Mouse (Mus musculus): ENCODE results near the gene Slit3. TPM values are rescaled to one million over a fixed set of nuclear protein-coding genes. Genes with fewer than 3 reads are reported as not detected.

Gene Slit3
- total and polyA plus RNA-seq, 2 experiments, result 0.09 to 0.12 TPM

GRCm38 (mm10) chr11:35345696-35346480 lies 224.9 kb downstream of the Slit3 start:
- Histone ChIP-seq H3K4me3 (ENCODE audit: insufficient read depth, low read depth, low read length) (no peak overlapping the region), H3K4me1 (ENCODE audit: control insufficient read depth, insufficient read depth, low read length) (no peaks in the 10 kb centered on the region), H3K9ac (ENCODE audit: low read depth, low read length) (no peak overlapping the region), H3K27ac (replicated peaks; ENCODE audit: insufficient read depth, low read depth, low read length) (no peak overlapping the region), H3K36me3 (ENCODE audit: control insufficient read depth, insufficient read depth, low read length) (no peaks in the 10 kb centered on the region), H3K27me3 (ENCODE audit: control insufficient read depth, insufficient read depth, low read length) (no peaks in the 10 kb centered on the region), H3K79me2 (ENCODE audit: control insufficient read depth, insufficient read depth, low read length) (no peaks in the 10 kb centered on the region)
- WGBS, result 79% methylated on average over 13 of the region's 13 CpGs
- DNase-seq (ENCODE audit: extremely low read depth, low read depth, low spot score), result no peak
- TF ChIP-seq POLR2A (IDR thresholded peaks at IDR 0.05; ENCODE audit: extremely low read depth, insufficient read depth, low read length) (no peak), CTCF (IDR thresholded peaks at IDR 0.05; ENCODE audit: low read depth, low read length) (no peak)

DNA sequence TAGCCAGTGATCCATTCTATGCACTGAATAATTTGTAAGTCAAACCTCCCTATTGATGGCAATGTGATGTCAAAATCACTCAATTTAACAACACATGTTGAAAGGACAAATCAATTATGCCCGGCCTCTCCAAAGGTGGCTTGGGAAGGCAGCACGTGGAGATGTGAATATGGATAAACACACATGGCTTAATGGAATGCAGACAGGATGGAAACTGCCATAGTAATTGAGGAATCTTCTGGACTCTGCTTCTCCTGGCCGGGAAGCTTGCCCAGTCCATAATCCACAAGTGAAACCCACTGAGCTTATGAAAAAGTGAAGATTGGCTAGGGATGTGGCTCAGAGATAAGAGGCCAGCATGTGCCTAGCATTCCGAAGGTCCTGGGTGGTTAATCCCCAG lies 227.1 kb downstream of the Slit3 start:
- 53% methylated on average over 4 of the region's 4 CpGs for WGBS
- H3K27ac ChIP-seq (replicated peaks; ENCODE audit: insufficient read depth, low read depth, low read length), result no peak overlapping the region
- H3K79me2 ChIP-seq (ENCODE audit: control insufficient read depth, insufficient read depth, low read length), result no peaks in the 10 kb centered on the region
- H3K4me1 ChIP-seq (ENCODE audit: control insufficient read depth, insufficient read depth, low read length), result no peaks in the 10 kb centered on the region
- no peak overlapping the region for H3K4me3 ChIP-seq (ENCODE audit: insufficient read depth, low read depth, low read length)
- H3K9ac ChIP-seq (ENCODE audit: low read depth, low read length), result no peak overlapping the region
- DNase-seq (ENCODE audit: extremely low read depth, low read depth, low spot score), result no peak
- H3K27me3 ChIP-seq (ENCODE audit: control insufficient read depth, insufficient read depth, low read length), result no peaks in the 10 kb centered on the region
- TF ChIP-seq POLR2A (IDR thresholded peaks at IDR 0.05; ENCODE audit: extremely low read depth, insufficient read depth, low read length) (no peak), CTCF (IDR thresholded peaks at IDR 0.05; ENCODE audit: low read depth, low read length) (no peak)
- H3K36me3 ChIP-seq (ENCODE audit: control insufficient read depth, insufficient read depth, low read length), result no peaks in the 10 kb centered on the region

- 60% methylated on average over 4 of the region's 4 CpGs for WGBS
- H3K79me2 ChIP-seq (ENCODE audit: control insufficient read depth, insufficient read depth, low read length), result no peaks in the 10 kb centered on the region
- TF ChIP-seq POLR2A (IDR thresholded peaks at IDR 0.05; ENCODE audit: extremely low read depth, insufficient read depth, low read length) (no peak), CTCF (IDR thresholded peaks at IDR 0.05; ENCODE audit: low read depth, low read length) (no peak)
Measured at GRCm38 (mm10) chr11:35350968-35351367, 229.9 kb downstream of the Slit3 start.

DNA sequence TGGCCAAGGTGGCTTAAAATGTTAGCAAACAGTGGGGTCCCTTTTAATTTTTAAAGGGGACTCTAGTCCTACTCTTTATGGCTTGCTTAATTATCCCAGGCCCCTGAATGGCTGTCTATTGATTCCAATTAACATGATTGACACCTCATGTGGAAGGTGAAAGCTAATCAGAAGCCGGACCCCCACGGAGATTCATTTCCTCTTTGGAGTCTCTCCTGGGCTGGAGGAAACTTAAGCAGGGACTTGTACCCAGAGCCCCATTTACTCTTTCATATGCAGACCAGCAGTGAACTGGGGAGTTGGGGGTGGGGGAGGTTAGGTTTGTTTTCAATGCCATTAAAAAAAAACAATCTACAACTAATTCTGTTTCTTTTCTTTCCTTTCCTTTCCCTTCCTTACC lies 230.4 kb downstream of the Slit3 start:
- TF ChIP-seq CTCF (IDR thresholded peaks at IDR 0.05; ENCODE audit: low read depth, low read length) (no peak), POLR2A (IDR thresholded peaks at IDR 0.05; ENCODE audit: extremely low read depth, insufficient read depth, low read length) (no peak)
- DNase-seq (ENCODE audit: extremely low read depth, low read depth, low spot score), result no peak
- 47% methylated on average over 2 of the region's 2 CpGs for WGBS
- no peaks in the 10 kb centered on the region for H3K36me3 ChIP-seq (ENCODE audit: control insufficient read depth, insufficient read depth, low read length)
- H3K27ac ChIP-seq (replicated peaks; ENCODE audit: insufficient read depth, low read depth, low read length), result no peak overlapping the region
- no peaks in the 10 kb centered on the region for H3K4me1 ChIP-seq (ENCODE audit: control insufficient read depth, insufficient read depth, low read length)
- H3K27me3 ChIP-seq (ENCODE audit: control insufficient read depth, insufficient read depth, low read length), result no peaks in the 10 kb centered on the region
- no peaks in the 10 kb centered on the region for H3K79me2 ChIP-seq (ENCODE audit: control insufficient read depth, insufficient read depth, low read length)
- H3K4me3 ChIP-seq (ENCODE audit: insufficient read depth, low read depth, low read length), result no peak overlapping the region
- H3K9ac ChIP-seq (ENCODE audit: low read depth, low read length), result no peak overlapping the region

More at GRCm38 (mm10) chr11:35350968-35351367, 229.9 kb downstream of the Slit3 start:
- H3K4me1 ChIP-seq (ENCODE audit: control insufficient read depth, insufficient read depth, low read length), result no peaks in the 10 kb centered on the region
- H3K4me3 ChIP-seq (ENCODE audit: insufficient read depth, low read depth, low read length), result no peak overlapping the region
- H3K27me3 ChIP-seq (ENCODE audit: control insufficient read depth, insufficient read depth, low read length), result no peaks in the 10 kb centered on the region
- H3K27ac ChIP-seq (replicated peaks; ENCODE audit: insufficient read depth, low read depth, low read length), result no peak overlapping the region
- no peak overlapping the region for H3K9ac ChIP-seq (ENCODE audit: low read depth, low read length)
- H3K36me3 ChIP-seq (ENCODE audit: control insufficient read depth, insufficient read depth, low read length), result no peaks in the 10 kb centered on the region
- DNase-seq (ENCODE audit: extremely low read depth, low read depth, low spot score), result no peak

- WGBS, result 85% methylated on average over 4 of the region's 4 CpGs
Measured at GRCm38 (mm10) chr11:35355811-35356210, 234.8 kb downstream of the Slit3 start.

DNA sequence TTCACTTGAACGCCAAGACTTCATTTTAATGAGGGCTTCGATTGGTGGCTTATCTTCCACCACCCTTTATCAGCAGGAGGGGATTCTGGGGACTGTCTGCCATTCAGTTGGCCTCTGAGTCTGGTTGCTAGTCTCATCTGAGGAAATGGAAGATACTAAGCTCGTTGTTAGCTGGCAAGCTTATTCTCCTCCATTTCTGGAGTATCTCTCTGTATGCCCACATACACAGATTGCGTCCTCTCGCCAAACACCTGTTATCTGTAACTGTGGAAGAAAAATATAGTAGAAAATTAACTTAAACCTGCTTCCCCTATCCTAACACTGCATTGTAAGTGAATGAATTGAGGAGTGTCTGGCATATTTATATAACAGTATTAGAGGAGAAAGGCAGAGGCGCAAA lies 240.0 kb downstream of the Slit3 start:
- DNase-seq (ENCODE audit: extremely low read depth, low read depth, low spot score), result no peak
- Histone ChIP-seq H3K27ac (replicated peaks; ENCODE audit: insufficient read depth, low read depth, low read length) (no peak overlapping the region), H3K36me3 (ENCODE audit: control insufficient read depth, insufficient read depth, low read length) (no peaks in the 10 kb centered on the region), H3K79me2 (ENCODE audit: control insufficient read depth, insufficient read depth, low read length) (no peaks in the 10 kb centered on the region), H3K27me3 (ENCODE audit: control insufficient read depth, insufficient read depth, low read length) (no peaks in the 10 kb centered on the region), H3K9ac (ENCODE audit: low read depth, low read length) (no peak overlapping the region), H3K4me3 (ENCODE audit: insufficient read depth, low read depth, low read length) (no peak overlapping the region), H3K4me1 (ENCODE audit: control insufficient read depth, insufficient read depth, low read length) (no peaks in the 10 kb centered on the region)
- WGBS, result 75% methylated on average over 6 of the region's 6 CpGs
- TF ChIP-seq CTCF (IDR thresholded peaks at IDR 0.05; ENCODE audit: low read depth, low read length), result no peak
- TF ChIP-seq POLR2A (IDR thresholded peaks at IDR 0.05; ENCODE audit: extremely low read depth, insufficient read depth, low read length), result no peak

More at GRCm38 (mm10) chr11:35355811-35356210, 234.8 kb downstream of the Slit3 start:
- Histone ChIP-seq H3K27ac (replicated peaks; ENCODE audit: insufficient read depth, low read depth, low read length) (no peak overlapping the region), H3K27me3 (ENCODE audit: control insufficient read depth, insufficient read depth, low read length) (no peaks in the 10 kb centered on the region), H3K9ac (ENCODE audit: low read depth, low read length) (no peak overlapping the region), H3K4me3 (ENCODE audit: insufficient read depth, low read depth, low read length) (no peak overlapping the region), H3K36me3 (ENCODE audit: control insufficient read depth, insufficient read depth, low read length) (no peaks in the 10 kb centered on the region), H3K79me2 (ENCODE audit: control insufficient read depth, insufficient read depth, low read length) (no peaks in the 10 kb centered on the region), H3K4me1 (ENCODE audit: control insufficient read depth, insufficient read depth, low read length) (no peaks in the 10 kb centered on the region)
- no peak for TF ChIP-seq CTCF (IDR thresholded peaks at IDR 0.05; ENCODE audit: low read depth, low read length)
- TF ChIP-seq POLR2A (IDR thresholded peaks at IDR 0.05; ENCODE audit: extremely low read depth, insufficient read depth, low read length), result no peak
- DNase-seq (ENCODE audit: extremely low read depth, low read depth, low spot score), result no peak
